In genomic region chr16:91734771-91735170, GRCm38 (mm10) we compare ENCODE assay signal across 17 mouse cellular contexts. TPM values are rescaled to one million over a fixed set of nuclear protein-coding genes. Genes with fewer than 3 reads are reported as not detected.
DNase-seq lines count a peak whose midpoint lies in the region; ATAC-seq and TF ChIP-seq lines count a peak whose summit lies in the region.
"Had no signal": no experiment of that assay in that cellular context is flagged by ENCODE, and none has a peak within 500 bp of the region (broad histone marks: within the 10 kb centered on the region; RNA-seq: fewer than 3 reads in every experiment).

No protein-coding gene starts in this region.

- H3K4me2 ChIP-seq in midbrain, postnatal 0 days (ENCODE audit: low read depth, low read length, poor library complexity, severe bottlenecking): no peak overlapping the region
- H3K4me2 ChIP-seq: embryonic facial prominence, embryonic 13.5 days; heart, embryonic 15.5 days; limb, embryonic 12.5 days; stomach, embryonic 15.5 days had no signal

- H3K4me1 ChIP-seq in kidney, adult 2 months (ENCODE audit: control insufficient read depth, insufficient read depth, low read length): peaks cover 12% of the 10 kb centered on the region; the same call in 1 of the 2 replicates
- peaks cover 18% of the 10 kb centered on the region for H3K4me1 ChIP-seq in midbrain, postnatal 0 days (ENCODE audit: insufficient read depth, low read length)

- peak; percentile 35 for DNase-seq in adrenal gland, adult 2 months
- no peak for DNase-seq in adrenal gland, adult 18-20 months (ENCODE audit: low spot score in 2 of 2)
- DNase-seq in kidney, adult 2 months: peak; percentile 28
- no peak for DNase-seq in kidney, adult 11 months
- DNase-seq in B cell, adult 2 months: peak; percentile 21 to 36
- peak; percentile 33 to 36 for DNase-seq in heart, postnatal 10 days
- no peak for DNase-seq in thymus, postnatal 14 days
- no peak for DNase-seq in midbrain, postnatal 0 days (ENCODE audit: low spot score)
- DNase-seq: cerebellum, adult 11-12 months; kidney, adult 18-20 months; right cerebral cortex, adult 18-20 months had no signal

- no peak overlapping the region for H3K4me3 ChIP-seq in kidney, adult 2 months (ENCODE audit: insufficient read depth, low read depth, low read length)
- H3K4me3 ChIP-seq in midbrain, postnatal 0 days (ENCODE audit: low read depth, low read length): no peak overlapping the region
- H3K4me3 ChIP-seq: embryonic facial prominence, embryonic 13.5 days; heart, embryonic 15.5 days; limb, embryonic 12.5 days; stomach, embryonic 15.5 days had no signal

- TF ChIP-seq CTCF in kidney, adult 2 months (conservative IDR thresholded peaks at IDR 0.05; ENCODE audit: insufficient read depth, insufficient read length, low read depth, low read length): no peak
- TF ChIP-seq CTCF in midbrain, postnatal 0 days (IDR thresholded peaks at IDR 0.05): no peak

- H3K9ac ChIP-seq in midbrain, postnatal 0 days (replicated peaks; ENCODE audit: low read length, poor library complexity, severe bottlenecking): no peak overlapping the region
- H3K9ac ChIP-seq: embryonic facial prominence, embryonic 13.5 days; heart, embryonic 15.5 days; limb, embryonic 12.5 days; stomach, embryonic 15.5 days had no signal

- no peak for ATAC-seq in midbrain, postnatal 0 days (ENCODE audit: low FRiP score)
- ATAC-seq: activated CD4-positive, CD25-positive, alpha-beta regulatory T cell, adult 4 months; forebrain, embryonic 14.5 days had no signal

- TF ChIP-seq POLR2A in kidney, adult 2 months (IDR thresholded peaks at IDR 0.05; ENCODE audit: low read depth, low read length): no peak

- no peaks in the 10 kb centered on the region for H3K27me3 ChIP-seq in kidney, adult 2 months (replicated peaks; ENCODE audit: control insufficient read depth, insufficient read depth, low read length)
- no peaks in the 10 kb centered on the region for H3K27me3 ChIP-seq in midbrain, postnatal 0 days (ENCODE audit: insufficient read depth, low read length)
- H3K27me3 ChIP-seq: embryonic facial prominence, embryonic 13.5 days; heart, embryonic 15.5 days; limb, embryonic 12.5 days; stomach, embryonic 15.5 days had no signal

- WGBS in kidney, adult 2 months: 55% methylated on average over 5 of the region's 5 CpGs
- WGBS in midbrain, postnatal 0 days: 59% methylated on average over 5 of the region's 5 CpGs

- no peak overlapping the region for H3K27ac ChIP-seq in kidney, adult 2 months (ENCODE audit: insufficient read depth, low read depth, low read length)
- no peak overlapping the region for H3K27ac ChIP-seq in midbrain, postnatal 0 days (ENCODE audit: low read depth, low read length)
- H3K27ac ChIP-seq: embryonic facial prominence, embryonic 13.5 days; heart, embryonic 15.5 days; limb, embryonic 12.5 days; stomach, embryonic 15.5 days had no signal

- intact Hi-C loops in heart, postnatal 10 days (cut with DNase I): loop anchor here (5.0 kb wide), 1 partner anchor 58 kb away; no protein-coding TSS in a partner anchor

- H3K36me3 ChIP-seq in kidney, adult 2 months (ENCODE audit: control insufficient read depth, insufficient read depth, low read length): no peaks in the 10 kb centered on the region
- no peaks in the 10 kb centered on the region for H3K36me3 ChIP-seq in midbrain, postnatal 0 days (ENCODE audit: insufficient read depth, low read length)
- H3K36me3 ChIP-seq: embryonic facial prominence, embryonic 13.5 days; heart, embryonic 15.5 days; limb, embryonic 12.5 days; stomach, embryonic 15.5 days had no signal

- no peaks in the 10 kb centered on the region for H3K9me3 ChIP-seq in midbrain, postnatal 0 days (ENCODE audit: low read length)
- H3K9me3 ChIP-seq: embryonic facial prominence, embryonic 13.5 days; heart, embryonic 15.5 days; limb, embryonic 12.5 days; stomach, embryonic 15.5 days had no signal

RNA-seq across cellular contexts. Expression of gene Itsn1, which starts 5.7 kb away (rescaled TPM):
- 10 to 100 TPM; 39.5 to 49.2 TPM for total RNA-seq in adrenal gland, adult 2 months (2021)
- 33.1 and 37.0 TPM in 2 replicates for polyA plus RNA-seq in adrenal gland, adult 2 months (2012; rRNA removed)
- 10 to 100 TPM; 36.5 to 49.3 TPM for total RNA-seq in adrenal gland, adult 18-20 months (2021)
- 20.5 and 22.9 TPM in 2 replicates for polyA plus RNA-seq in kidney, adult 2 months (2012; rRNA removed)
- 10 to 100 TPM; 41.0 to 41.2 TPM for total RNA-seq in heart, postnatal 10 days (2021)
- 78.7 and 84.7 TPM in 2 replicates for total RNA-seq in midbrain, postnatal 0 days (2014; rRNA removed)
- 34.0 and 34.7 TPM in 2 replicates for polyA plus RNA-seq in midbrain, postnatal 0 days (2015; fragmentation: Nextera tagmentation; extraction: Ambion mirVana)

RNA-seq across cellular contexts. Expression of gene Cryzl1, which starts 6.0 kb away (rescaled TPM):
- total RNA-seq in adrenal gland, adult 2 months (2021): 10 to 100 TPM; 36.2 to 54.9 TPM
- 12.2 and 12.6 TPM in 2 replicates for polyA plus RNA-seq in adrenal gland, adult 2 months (2012; rRNA removed)
- total RNA-seq in adrenal gland, adult 18-20 months (2021): 10 to 100 TPM; 45.9 TPM
- 29.5 and 31.1 TPM in 2 replicates for polyA plus RNA-seq in kidney, adult 2 months (2012; rRNA removed)
- 10 to 100 TPM; 30.0 to 32.2 TPM for total RNA-seq in heart, postnatal 10 days (2021)
- total RNA-seq in midbrain, postnatal 0 days (2014; rRNA removed): 42.9 and 68.7 TPM in 2 replicates
- polyA plus RNA-seq in midbrain, postnatal 0 days (2015; fragmentation: Nextera tagmentation; extraction: Ambion mirVana): 93.0 and 100 TPM in 2 replicates

RNA-seq across cellular contexts. Expression of gene Donson, which starts 46.2 kb away (rescaled TPM):
- total RNA-seq in adrenal gland, adult 2 months (2021): 1 to 10 TPM; 4.6 to 5.3 TPM
- polyA plus RNA-seq in adrenal gland, adult 2 months (2012; rRNA removed): 5.6 and 7.7 TPM in 2 replicates
- total RNA-seq in adrenal gland, adult 18-20 months (2021): 1 to 10 TPM; 7.5 to 7.8 TPM
- polyA plus RNA-seq in kidney, adult 2 months (2012; rRNA removed): 2.3 and 2.5 TPM in 2 replicates
- total RNA-seq in heart, postnatal 10 days (2021): 1 to 10 TPM; 5.1 to 9.8 TPM
- 18.3 and 28.8 TPM in 2 replicates for total RNA-seq in midbrain, postnatal 0 days (2014; rRNA removed)
- 14.0 and 15.5 TPM in 2 replicates for polyA plus RNA-seq in midbrain, postnatal 0 days (2015; fragmentation: Nextera tagmentation; extraction: Ambion mirVana)

Comparison
In these comparisons a context has a peak if more than half of its experiments do, and no peak if none do; other contexts are left out.
1. DNase-seq: peak in adrenal gland, adult 2 months (single experiment), kidney, adult 2 months (single experiment), B cell, adult 2 months (2 of 2) and heart, postnatal 10 days (2 of 2); none in adrenal gland, adult 18-20 months (0 of 2), kidney, adult 11 months (single experiment), thymus, postnatal 14 days (single experiment) and midbrain, postnatal 0 days (single experiment).